Mouse (Mus musculus) hindbrain, embryonic 14.5 days (tissue): ENCODE data around the gene Rps2. TPM values are rescaled to one million over a fixed set of nuclear protein-coding genes. Genes with fewer than 3 reads are reported as not detected.
A peak's percentile ranks its signal among the peaks of the same experiment; 100 is the strongest.
"Not testable (repeated sequence)": the region's sequence is repeated elsewhere in the genome, so short reads cannot be mapped to it uniquely, and the experiment has no call there.

ENCODE experiments used
- ATAC-seq: fragments of 200-750 bp; cut with Nextera tagmentation; 2 replicates; pipeline ENCODE4 v1.8.0; 2017; ENCODE audit warnings: moderate number of reproducible peaks, mild to moderate bottlenecking, moderate TSS enrichment, moderate library complexity; ENCODE audit not compliant: low FRiP score
- DNase-seq: peaks from one replicate; pipeline ENCODE4 v3.0.0-alpha.2; 2015; ENCODE audit warnings: low spot score
- H3K27ac ChIP-seq: fragments of 300-500 bp; sonication (generic); 2 replicates; pipeline ENCODE4 v1.5.1; 2014; ENCODE audit warnings: mild to moderate bottlenecking, moderate library complexity
- H3K27me3 ChIP-seq: fragments of 300-500 bp; sonication (generic); 2 replicates; pipeline ENCODE4 v1.6.1; 2014; ENCODE audit warnings: mild to moderate bottlenecking, low read length, mixed read lengths; ENCODE audit not compliant: control insufficient read depth, insufficient read depth
- H3K36me3 ChIP-seq: fragments of 300-500 bp; sonication (generic); replicated peaks from 2 replicates; pipeline ENCODE4 v1.6.1; 2014; ENCODE audit not compliant: control insufficient read depth, insufficient read depth
- H3K4me1 ChIP-seq: fragments of 300-500 bp; sonication (generic); replicated peaks from 2 replicates; pipeline ENCODE4 v1.6.1; 2014; ENCODE audit warnings: antibody characterized with exemption, low read length, mixed read lengths; ENCODE audit not compliant: control insufficient read depth, insufficient read depth
- H3K4me2 ChIP-seq: fragments of 300-500 bp; sonication (generic); replicated peaks from 2 replicates; pipeline ENCODE4 v1.6.1; 2014; ENCODE audit warnings: mild to moderate bottlenecking, moderate library complexity
- H3K4me3 ChIP-seq: fragments of 300-500 bp; sonication (generic); replicated peaks from 2 replicates; pipeline ENCODE4 v1.5.1; 2014; ENCODE audit warnings: mild to moderate bottlenecking, low read length
- H3K9ac ChIP-seq: fragments of 300-500 bp; sonication (generic); 2 replicates; pipeline ENCODE4 v1.6.1; 2014
- H3K9me3 ChIP-seq: fragments of 300-500 bp; sonication (generic); 2 replicates; pipeline ENCODE4 v1.6.1; 2016; ENCODE audit warnings: low read length; ENCODE audit not compliant: control insufficient read depth
- WGBS: fragments of 180-500 bp; shearing (Covaris S2); extraction: QIAGEN DNeasy Blood & Tissue Kit; methylation state at CpG from one replicate; pipeline ENCODE4 v1.1.7; 2014; 5-methylcytosine and 5-hydroxymethylcytosine counted together
- polyA plus RNA-seq: library from polyadenylated mRNA; unstranded; fragments of >200 nt; fragmentation: Nextera tagmentation; extraction: Ambion mirVana; gene quantifications from 2 replicates; pipeline ENCODE4 v1.2.1, GENCODE M21; 2014

Rps2 gene
- polyA plus RNA-seq, result 800 and 838 TPM in 2 replicates

DNA sequence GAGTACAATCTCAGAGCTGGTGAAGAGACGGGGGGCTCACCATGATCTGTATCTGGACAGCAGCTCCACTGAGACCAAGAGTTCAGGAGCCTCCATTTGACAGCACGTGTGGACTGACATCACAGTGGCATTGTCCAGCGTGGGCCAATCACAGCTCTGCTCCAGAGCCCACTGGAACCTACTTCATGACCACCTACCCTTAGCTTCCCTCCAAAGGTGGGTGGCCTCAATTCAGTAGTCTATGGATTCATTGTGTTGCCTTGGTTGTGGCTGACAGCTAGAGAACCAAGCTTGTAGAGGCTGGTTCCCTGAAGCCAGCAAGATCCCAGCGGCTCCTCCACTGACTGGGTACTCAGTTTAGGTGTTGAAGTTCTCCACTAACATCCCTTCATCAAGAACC lies at the start of gene Rps2, which contains the start of gene Rnf151:
Gene Rps2, plus strand, starts transcription at position 174 of the 400 bp plus-strand sequence.
Gene Rnf151, minus strand, starts transcription at position 121 of the 400 bp plus-strand sequence.
- Histone ChIP-seq H3K9ac (peak within 1 kb of the TSS; percentile 90), H3K36me3 (peaks cover 36% of the 10 kb centered on the region), H3K9me3 (no peaks in the 10 kb centered on the region), H3K4me1 (peaks cover 18% of the 10 kb centered on the region), H3K27ac (no peak within 1 kb of the TSS), H3K27me3 (no peaks in the 10 kb centered on the region), H3K4me2 (peak within 1 kb of the TSS; percentile 96), H3K4me3 (peak within 1 kb of the TSS; percentile 78)
- DNase-seq (no peak), ATAC-seq (no peak)
- WGBS, result 85% methylated on average over 4 of the region's 4 CpGs

DNA sequence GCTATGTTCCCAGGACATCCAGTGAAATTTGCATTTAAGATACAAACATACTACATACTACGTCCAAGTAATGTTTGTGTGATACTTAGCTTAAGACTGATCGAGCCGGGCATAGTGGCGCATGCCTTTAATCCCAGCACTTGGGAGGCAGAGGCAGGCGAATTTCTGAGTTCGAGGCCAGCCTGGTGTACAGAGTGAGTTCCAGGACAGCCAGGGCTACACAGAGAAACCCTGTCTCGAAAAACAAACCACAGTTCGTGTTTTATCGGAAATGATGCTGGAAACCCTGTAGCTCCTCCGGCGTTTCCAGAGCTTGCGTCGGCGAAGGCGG lies 48.7 kb upstream of the Rps2 start:
- peaks cover 30% of the 10 kb centered on the region for H3K4me1 ChIP-seq
- H3K27me3 ChIP-seq, H3K9me3 ChIP-seq, H3K36me3 ChIP-seq, DNase-seq: not testable (repeated sequence)
- peak overlapping the region; percentile 88 for H3K27ac ChIP-seq
- H3K4me2 ChIP-seq, result peak overlapping the region; percentile 82
- ATAC-seq, result peak; percentile 32
- WGBS, result 12% methylated on average over 15 of the region's 15 CpGs
- H3K4me3 ChIP-seq, result peak overlapping the region; percentile 99
- H3K9ac ChIP-seq, result peak overlapping the region; percentile 99

DNA sequence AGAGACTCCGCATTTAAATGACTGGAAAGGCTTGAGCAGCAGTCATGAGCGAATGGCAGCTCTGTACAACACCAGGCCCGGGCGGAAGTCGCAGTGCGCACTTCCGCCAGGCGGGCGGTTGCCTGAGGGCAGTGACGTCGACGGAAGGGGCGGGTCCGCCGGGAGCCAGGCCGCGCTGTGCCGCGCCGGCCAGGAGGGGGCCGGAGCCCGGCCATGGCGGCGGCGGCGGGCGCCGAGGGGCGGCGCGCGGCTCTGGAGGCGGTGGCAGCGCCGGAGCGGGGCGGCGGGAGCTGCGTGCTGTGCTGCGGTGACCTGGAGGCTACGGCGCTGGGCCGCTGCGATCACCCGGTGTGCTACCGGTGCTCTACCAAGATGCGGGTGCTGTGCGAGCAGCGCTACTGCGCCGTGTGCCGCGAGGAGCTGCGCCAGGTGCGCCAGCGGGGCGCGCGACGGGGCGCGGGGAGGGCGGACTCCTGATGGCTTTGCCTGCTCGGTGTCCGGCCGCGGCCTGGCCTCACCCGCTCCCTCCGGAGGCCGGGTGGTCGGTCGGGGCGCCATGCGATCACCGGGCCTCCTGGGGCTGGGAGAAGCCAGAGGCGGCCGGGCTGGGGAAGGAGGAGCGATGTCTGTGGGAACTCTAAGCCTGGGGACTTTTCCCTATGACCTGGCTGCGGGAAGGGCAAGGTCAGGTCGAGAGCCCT lies 48.2 kb upstream of the Rps2 start, which contains the start of gene Zfp598:
Gene Zfp598, plus strand, starts transcription at position 143 of the 701 bp plus-strand sequence.
- H3K27ac ChIP-seq, result peak within 1 kb of the TSS; percentile 88
- DNase-seq (peak; percentile 98), ATAC-seq (peak; percentile 98)
- H3K4me1 ChIP-seq, result peaks cover 30% of the 10 kb centered on the region
- no peaks in the 10 kb centered on the region for H3K9me3 ChIP-seq
- H3K36me3 ChIP-seq, result no peaks in the 10 kb centered on the region
- H3K27me3 ChIP-seq, result no peaks in the 10 kb centered on the region
- peak within 1 kb of the TSS; percentile 99 for H3K4me3 ChIP-seq
- peak within 1 kb of the TSS; percentile 82 for H3K4me2 ChIP-seq
- under 1% methylated on average over 71 of the region's 80 CpGs for WGBS
- H3K9ac ChIP-seq, result peak within 1 kb of the TSS; percentile 99

DNA sequence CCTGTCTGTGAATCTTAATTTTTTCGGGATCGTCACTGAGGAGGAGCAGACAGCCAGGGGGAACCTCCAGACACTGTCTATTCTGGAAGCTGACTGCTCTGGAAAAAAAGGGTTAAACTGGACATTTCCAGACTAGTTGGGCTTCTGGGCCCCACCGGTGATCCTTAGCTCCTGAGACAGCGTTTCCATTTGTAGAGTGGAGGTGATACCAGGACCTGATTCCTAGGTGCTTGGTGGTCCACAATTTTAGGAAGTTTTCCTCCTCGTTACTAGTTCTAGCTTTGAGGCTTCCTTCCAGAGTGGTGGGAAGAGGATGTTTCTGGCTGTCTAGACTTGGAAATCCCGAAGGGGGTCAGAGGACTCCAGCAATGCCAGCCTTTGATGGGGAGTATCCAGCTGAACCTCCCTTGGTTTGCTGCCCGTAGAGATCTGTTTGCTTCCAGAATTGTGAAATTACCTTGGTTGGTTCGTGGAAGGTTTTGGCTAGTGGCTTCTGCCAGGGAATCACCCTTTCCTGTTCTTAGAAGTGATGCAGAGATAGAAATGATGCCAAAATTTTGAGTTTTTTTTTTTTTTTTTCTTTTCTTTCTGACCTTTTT lies 47.6 kb upstream of the Rps2 start:
- peak overlapping the region; percentile 82 for H3K4me2 ChIP-seq
- no peaks in the 10 kb centered on the region for H3K27me3 ChIP-seq
- peak overlapping the region; percentile 88 for H3K27ac ChIP-seq
- no peak for ATAC-seq
- H3K9ac ChIP-seq, result peak overlapping the region; percentile 99
- no peaks in the 10 kb centered on the region for H3K9me3 ChIP-seq
- peaks cover 30% of the 10 kb centered on the region for H3K4me1 ChIP-seq
- peak overlapping the region; percentile 99 for H3K4me3 ChIP-seq
- DNase-seq, result no peak
- WGBS, result 14% methylated on average over 8 of the region's 8 CpGs
- no peaks in the 10 kb centered on the region for H3K36me3 ChIP-seq

DNA sequence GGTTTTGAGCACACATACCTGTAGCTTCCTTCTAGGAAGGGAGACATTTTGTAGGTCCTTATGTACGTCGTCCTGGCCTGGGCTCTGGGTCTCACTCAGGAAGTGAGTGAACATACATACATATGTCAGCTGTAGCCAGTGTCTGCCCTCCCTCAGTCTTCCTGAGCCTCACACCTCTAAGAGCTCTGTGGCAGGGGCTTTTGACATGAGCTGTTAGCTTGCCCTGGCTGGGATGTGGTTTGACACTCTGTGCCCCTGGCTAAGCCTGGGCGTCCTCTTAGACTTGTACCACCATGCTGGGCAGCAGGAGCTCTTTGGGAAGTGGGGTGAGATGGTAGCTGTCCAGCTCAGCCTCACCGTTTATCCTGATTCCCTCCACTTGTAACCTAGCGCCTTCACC lies 46.6 kb upstream of the Rps2 start:
- Histone ChIP-seq H3K27me3 (no peaks in the 10 kb centered on the region), H3K4me3 (no peak overlapping the region), H3K4me1 (peaks cover 30% of the 10 kb centered on the region), H3K27ac (no peak overlapping the region), H3K9ac (peak overlapping the region; percentile 29; the same call in 1 of the 2 replicates), H3K4me2 (peak overlapping the region; percentile 82; the same call in 1 of the 2 replicates), H3K36me3 (no peaks in the 10 kb centered on the region), H3K9me3 (no peaks in the 10 kb centered on the region)
- no peak for DNase-seq
- WGBS, result 80% methylated on average over 5 of the region's 5 CpGs
- ATAC-seq, result no peak

DNA sequence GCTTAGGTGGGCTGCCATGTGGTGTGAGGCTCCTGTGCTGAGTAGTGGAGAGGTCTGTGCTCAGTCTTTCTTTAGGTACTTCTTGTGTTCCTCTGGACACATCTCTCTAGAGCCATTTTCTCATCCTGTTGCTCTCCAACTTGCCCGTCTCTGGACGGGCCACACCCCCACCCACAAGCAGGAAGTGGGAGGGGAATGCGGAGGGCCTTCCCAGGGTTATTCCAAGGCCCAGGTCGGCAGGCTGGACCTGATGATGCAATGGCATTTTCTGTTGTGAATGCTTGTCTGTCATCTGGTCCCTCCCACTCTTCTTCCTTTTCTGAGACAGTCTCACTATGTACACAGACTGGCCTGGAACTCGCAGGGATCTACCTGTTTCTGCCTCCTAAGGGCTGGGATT lies 45.8 kb upstream of the Rps2 start:
- WGBS, result 40% methylated on average over 5 of the region's 5 CpGs
- H3K27ac ChIP-seq, result no peak overlapping the region
- peaks cover 5% of the 10 kb centered on the region for H3K36me3 ChIP-seq
- DNase-seq, result no peak
- H3K4me2 ChIP-seq, result no peak overlapping the region
- peaks cover 30% of the 10 kb centered on the region for H3K4me1 ChIP-seq
- no peak overlapping the region for H3K4me3 ChIP-seq
- no peaks in the 10 kb centered on the region for H3K27me3 ChIP-seq
- no peak overlapping the region for H3K9ac ChIP-seq
- ATAC-seq, result no peak
- no peaks in the 10 kb centered on the region for H3K9me3 ChIP-seq

DNA sequence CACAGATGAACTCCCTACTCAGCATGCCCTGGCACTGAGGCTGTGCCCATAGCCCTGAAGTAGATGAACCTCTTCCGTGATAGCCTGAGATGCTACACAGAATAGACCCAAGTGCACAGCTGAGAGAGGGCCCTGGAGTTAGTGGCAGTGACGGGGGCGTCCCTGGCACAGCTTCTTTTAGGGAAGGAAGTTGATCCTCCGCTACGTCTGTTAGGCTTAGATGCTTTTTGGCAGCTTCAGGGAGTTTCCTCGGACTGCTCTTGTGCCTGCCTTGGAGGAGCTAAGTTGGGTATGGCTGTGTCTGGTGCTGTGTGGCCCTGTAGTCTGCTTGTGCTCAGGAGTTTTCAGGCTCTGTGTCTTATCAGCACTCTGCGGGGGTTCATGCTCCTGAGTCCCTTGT lies 43.6 kb upstream of the Rps2 start:
- Histone ChIP-seq H3K4me2 (no peak overlapping the region), H3K4me1 (peaks cover 25% of the 10 kb centered on the region), H3K27me3 (no peaks in the 10 kb centered on the region), H3K9me3 (no peaks in the 10 kb centered on the region), H3K36me3 (peaks cover 26% of the 10 kb centered on the region), H3K4me3 (no peak overlapping the region), H3K9ac (no peak overlapping the region), H3K27ac (no peak overlapping the region)
- DNase-seq, result no peak
- 86% methylated on average over 7 of the region's 7 CpGs for WGBS
- ATAC-seq, result no peak

DNA sequence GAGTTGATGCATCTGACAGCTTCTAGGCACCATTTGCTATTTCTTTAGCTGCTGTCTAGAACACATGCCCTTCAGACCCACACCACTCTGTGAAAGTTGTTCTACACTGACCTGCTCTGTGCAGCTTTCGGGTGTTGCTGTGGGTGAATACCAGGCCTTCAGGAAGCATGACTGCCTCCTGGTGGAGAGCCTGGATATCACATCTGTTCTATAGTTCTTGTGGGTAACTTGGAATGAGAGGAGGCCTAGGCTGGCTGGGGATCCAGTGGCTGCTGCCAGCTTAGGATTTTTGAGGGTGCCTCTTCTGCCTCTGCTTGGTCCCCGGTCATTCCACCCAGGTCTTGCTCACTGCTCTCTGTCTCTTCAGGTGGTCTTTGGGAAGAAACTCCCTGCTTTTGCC lies 41.7 kb upstream of the Rps2 start:
- WGBS, result 56% methylated on average over 2 of the region's 2 CpGs
- H3K27me3 ChIP-seq, result no peaks in the 10 kb centered on the region
- H3K4me2 ChIP-seq, result no peak overlapping the region
- H3K4me3 ChIP-seq, result no peak overlapping the region
- peak; percentile 66 for DNase-seq
- peaks cover 46% of the 10 kb centered on the region for H3K36me3 ChIP-seq
- no peak overlapping the region for H3K27ac ChIP-seq
- H3K9ac ChIP-seq, result no peak overlapping the region
- H3K9me3 ChIP-seq, result no peaks in the 10 kb centered on the region
- ATAC-seq, result no peak
- peaks cover 15% of the 10 kb centered on the region for H3K4me1 ChIP-seq

DNA sequence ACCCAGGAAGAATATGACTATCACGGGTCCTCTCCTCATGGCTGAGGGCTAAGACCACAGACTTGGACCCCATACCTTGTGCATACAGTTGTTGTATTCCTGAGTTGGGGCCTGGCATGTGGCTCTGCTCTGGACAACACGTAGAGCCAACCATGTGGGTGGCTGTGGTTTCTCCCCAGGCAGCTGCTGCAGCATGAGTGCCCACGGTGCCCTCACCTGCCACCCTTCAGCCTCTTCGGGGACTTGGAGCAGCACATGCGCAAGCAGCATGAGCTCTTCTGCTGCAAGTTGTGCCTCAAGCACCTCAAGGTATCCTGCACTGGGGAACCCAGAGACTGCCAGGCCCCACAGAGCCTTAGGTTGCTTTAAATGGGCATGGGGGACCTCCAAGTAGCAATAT lies 41.0 kb upstream of the Rps2 start:
- 92% methylated on average over 5 of the region's 5 CpGs for WGBS
- Histone ChIP-seq H3K4me3 (no peak overlapping the region), H3K9me3 (no peaks in the 10 kb centered on the region), H3K27me3 (no peaks in the 10 kb centered on the region), H3K27ac (no peak overlapping the region), H3K36me3 (peaks cover 52% of the 10 kb centered on the region), H3K4me1 (peaks cover 8% of the 10 kb centered on the region), H3K4me2 (no peak overlapping the region), H3K9ac (no peak overlapping the region)
- DNase-seq (no peak), ATAC-seq (no peak)
